ENCODE assay signal across 8 mouse cellular contexts in genomic region chr12:11266282-11266985, GRCm38 (mm10). TPM values are rescaled to one million over a fixed set of nuclear protein-coding genes. Genes with fewer than 3 reads are reported as not detected.
DNase-seq lines count a peak whose midpoint lies in the region; ATAC-seq and TF ChIP-seq lines count a peak whose summit lies in the region.

No protein-coding gene starts in this region.

- no peaks in the 10 kb centered on the region for H3K9me3 ChIP-seq in kidney, embryonic 14.5 days (ENCODE audit: control insufficient read depth, low read length)
- H3K9me3 ChIP-seq in MEL (replicated peaks; ENCODE audit: insufficient read depth, low read length), result no peaks in the 10 kb centered on the region
- no peaks in the 10 kb centered on the region for H3K9me3 ChIP-seq in embryonic facial prominence, embryonic 15.5 days (replicated peaks)
- no peaks in the 10 kb centered on the region for H3K9me3 ChIP-seq in hindbrain, embryonic 10.5 days
- H3K9me3 ChIP-seq in liver, embryonic 16.5 days (replicated peaks; ENCODE audit: control insufficient read depth, low read length), result no peaks in the 10 kb centered on the region
- no peaks in the 10 kb centered on the region for H3K9me3 ChIP-seq in neural tube, embryonic 14.5 days (ENCODE audit: control insufficient read depth, low read length)

- peak overlapping the region; percentile 95 for H3K9ac ChIP-seq in kidney, embryonic 14.5 days (ENCODE audit: low read depth, low read length)
- H3K9ac ChIP-seq in MEL (ENCODE audit: control insufficient read depth, low read depth, low read length, poor library complexity, severe bottlenecking), result peak overlapping the region; percentile 99
- H3K9ac ChIP-seq in embryonic facial prominence, embryonic 15.5 days, result peak overlapping the region; percentile 81
- H3K9ac ChIP-seq in liver, embryonic 16.5 days (ENCODE audit: low read depth, low read length), result peak overlapping the region; percentile 97
- H3K9ac ChIP-seq in neural tube, embryonic 14.5 days (replicated peaks; ENCODE audit: low read depth, low read length), result peak overlapping the region; percentile 88

- no peak for DNase-seq in kidney, adult 18-20 months
- peak; percentile 52 for DNase-seq in MEL (ENCODE audit: low read depth, low spot score)
- no peak for DNase-seq in hindbrain, embryonic 10.5 days (ENCODE audit: low spot score)
- no peak for DNase-seq in natural killer cell, adult 2 months (ENCODE audit: low spot score in 2 of 2)

- ATAC-seq in kidney, embryonic 14.5 days (ENCODE audit: low FRiP score, low TSS enrichment), result peak; percentile 67
- peak; percentile 69 for ATAC-seq in embryonic facial prominence, embryonic 15.5 days (ENCODE audit: insufficient number of reproducible peaks, low FRiP score, low TSS enrichment, low read depth)
- ATAC-seq in liver, embryonic 16.5 days (ENCODE audit: low read depth), result peak; percentile 58
- ATAC-seq in neural tube, embryonic 14.5 days (ENCODE audit: low read depth), result peak; percentile 75

- under 1% methylated on average over 34 of the region's 51 CpGs for WGBS in kidney, embryonic 14.5 days
- 0% methylated on average over 45 of the region's 51 CpGs for WGBS in embryonic facial prominence, embryonic 15.5 days
- WGBS in hindbrain, embryonic 10.5 days, result under 1% methylated on average over 51 of the region's 51 CpGs
- under 1% methylated on average over 48 of the region's 51 CpGs for WGBS in liver, embryonic 16.5 days (ENCODE audit: insufficient replicate concordance)
- WGBS in neural tube, embryonic 14.5 days, result under 1% methylated on average over 46 of the region's 51 CpGs

- no peak for TF ChIP-seq POLR2A in MEL (IDR thresholded peaks at IDR 0.05; ENCODE audit: control insufficient read depth in 1 of 2, insufficient read depth in 1 of 2, low read depth in 1 of 2, low read length in 2 of 2, poor library complexity in 1 of 2)

- H3K79me2 ChIP-seq in MEL (ENCODE audit: control insufficient read depth, insufficient read depth, low read length, poor library complexity), result peaks cover 53% of the 10 kb centered on the region

- H3K27ac ChIP-seq in kidney, embryonic 14.5 days (ENCODE audit: low read depth, low read length), result peak overlapping the region; percentile 94
- peak overlapping the region; percentile 61 for H3K27ac ChIP-seq in MEL (ENCODE audit: control insufficient read depth, low read depth, low read length)
- peak overlapping the region; percentile 93 for H3K27ac ChIP-seq in embryonic facial prominence, embryonic 15.5 days (replicated peaks)
- peak overlapping the region; percentile 97 for H3K27ac ChIP-seq in hindbrain, embryonic 10.5 days
- peak overlapping the region; percentile 97 for H3K27ac ChIP-seq in liver, embryonic 16.5 days (ENCODE audit: low read length)
- peak overlapping the region; percentile 87 for H3K27ac ChIP-seq in neural tube, embryonic 14.5 days (ENCODE audit: low read depth, low read length)

- no peak for TF ChIP-seq CTCF in MEL (IDR thresholded peaks at IDR 0.05 in 2 of 3, conservative IDR thresholded peaks at IDR 0.05 in 1 of 3; ENCODE audit: control insufficient read depth in 1 of 3, insufficient read depth in 1 of 3, low read depth in 2 of 3, low read length in 3 of 3, poor library complexity in 1 of 3, severe bottlenecking in 1 of 3)

- no peaks in the 10 kb centered on the region for H3K27me3 ChIP-seq in kidney, embryonic 14.5 days (ENCODE audit: control insufficient read depth, insufficient read depth, low read length)
- no peaks in the 10 kb centered on the region for H3K27me3 ChIP-seq in MEL (ENCODE audit: control insufficient read depth in 1 of 2, insufficient read depth in 2 of 2, low read length in 2 of 2)
- H3K27me3 ChIP-seq in embryonic facial prominence, embryonic 15.5 days, result no peaks in the 10 kb centered on the region
- H3K27me3 ChIP-seq in hindbrain, embryonic 10.5 days (ENCODE audit: insufficient read depth, poor library complexity, severe bottlenecking), result no peaks in the 10 kb centered on the region
- H3K27me3 ChIP-seq in liver, embryonic 16.5 days (ENCODE audit: control insufficient read depth, insufficient read depth, low read depth, low read length), result no peaks in the 10 kb centered on the region
- H3K27me3 ChIP-seq in neural tube, embryonic 14.5 days (ENCODE audit: control insufficient read depth, insufficient read depth, low read length), result no peaks in the 10 kb centered on the region

- TF ChIP-seq EP300 in MEL (IDR thresholded peaks at IDR 0.05; ENCODE audit: low read depth in 1 of 2, low read length in 2 of 2), result no peak

- H3K4me2 ChIP-seq in kidney, embryonic 14.5 days (replicated peaks; ENCODE audit: low read depth, low read length), result peak overlapping the region; percentile 60
- peak overlapping the region; percentile 65 for H3K4me2 ChIP-seq in embryonic facial prominence, embryonic 15.5 days (replicated peaks)
- peak overlapping the region; percentile 84 for H3K4me2 ChIP-seq in liver, embryonic 16.5 days (ENCODE audit: low read depth, low read length)
- peak overlapping the region; percentile 86 for H3K4me2 ChIP-seq in neural tube, embryonic 14.5 days (ENCODE audit: low read depth, low read length)

- TF ChIP-seq RAD21 in MEL (IDR thresholded peaks at IDR 0.05; ENCODE audit: low read depth, low read length), result no peak

- H3K4me1 ChIP-seq in kidney, embryonic 14.5 days (ENCODE audit: control insufficient read depth, insufficient read depth, low read length), result peaks cover 9% of the 10 kb centered on the region
- H3K4me1 ChIP-seq in MEL (ENCODE audit: control insufficient read depth in 1 of 2, insufficient read depth in 2 of 2, low read length in 2 of 2), result peaks cover 10 to 14% of the 10 kb centered on the region in 2 experiments
- H3K4me1 ChIP-seq in embryonic facial prominence, embryonic 15.5 days, result peaks cover 23% of the 10 kb centered on the region
- peaks cover 27% of the 10 kb centered on the region for H3K4me1 ChIP-seq in hindbrain, embryonic 10.5 days (replicated peaks)
- H3K4me1 ChIP-seq in liver, embryonic 16.5 days (ENCODE audit: control insufficient read depth, low read depth, low read length), result peaks cover 13% of the 10 kb centered on the region
- peaks cover 27% of the 10 kb centered on the region for H3K4me1 ChIP-seq in neural tube, embryonic 14.5 days (ENCODE audit: control insufficient read depth, insufficient read depth, low read length)

- H3K4me3 ChIP-seq in kidney, embryonic 14.5 days (ENCODE audit: low read length), result peak overlapping the region; percentile 86
- H3K4me3 ChIP-seq in MEL (ENCODE audit: control insufficient read depth in 1 of 2, insufficient read depth in 1 of 2, low read depth in 2 of 2, low read length in 2 of 2), result peak overlapping the region; percentile 87 to 97
- peak overlapping the region; percentile 91 for H3K4me3 ChIP-seq in embryonic facial prominence, embryonic 15.5 days (replicated peaks)
- H3K4me3 ChIP-seq in hindbrain, embryonic 10.5 days, result peak overlapping the region; percentile 90
- H3K4me3 ChIP-seq in liver, embryonic 16.5 days (ENCODE audit: low read depth, low read length), result peak overlapping the region; percentile 80
- peak overlapping the region; percentile 90 for H3K4me3 ChIP-seq in neural tube, embryonic 14.5 days (ENCODE audit: low read depth, low read length)

- H3K36me3 ChIP-seq in kidney, embryonic 14.5 days (ENCODE audit: control insufficient read depth, insufficient read depth, low read length), result no peaks in the 10 kb centered on the region
- peaks cover 2 to 42% of the 10 kb centered on the region in 2 experiments; a peak in 3 of 4 replicates for H3K36me3 ChIP-seq in MEL (ENCODE audit: control insufficient read depth in 1 of 2, insufficient read depth in 2 of 2, low read length in 2 of 2)
- H3K36me3 ChIP-seq in embryonic facial prominence, embryonic 15.5 days, result no peaks in the 10 kb centered on the region
- no peaks in the 10 kb centered on the region for H3K36me3 ChIP-seq in hindbrain, embryonic 10.5 days
- H3K36me3 ChIP-seq in liver, embryonic 16.5 days (ENCODE audit: control insufficient read depth, insufficient read depth), result no peaks in the 10 kb centered on the region
- H3K36me3 ChIP-seq in neural tube, embryonic 14.5 days (ENCODE audit: control insufficient read depth, insufficient read depth, low read length), result no peaks in the 10 kb centered on the region

RNA-seq across cellular contexts. Expression of gene Smc6, which starts 0.7 kb away (rescaled TPM):
- 127 and 141 TPM in 2 replicates for polyA plus RNA-seq in kidney, embryonic 14.5 days (2014; fragmentation: Nextera tagmentation; extraction: Ambion mirVana)
- 46.7 and 54.7 TPM in 2 replicates for total RNA-seq in MEL (2012; rRNA removed)
- 100 to 1,000 TPM in 1 of 2 experiments, 10 to 100 TPM in 1; 63.3 to 170 TPM for polyA plus RNA-seq in MEL (2012; ENCODE audit: insufficient read depth in 1 of 2, insufficient read length in 2 of 2, low read depth in 1 of 2, low replicate concordance in 2 of 2, missing spikeins in 1 of 2)
- 148 and 172 TPM in 2 replicates for polyA plus RNA-seq in embryonic facial prominence, embryonic 15.5 days (2015; fragmentation: Nextera tagmentation; extraction: Ambion mirVana)
- polyA plus RNA-seq in hindbrain, embryonic 10.5 days (2016; fragmentation: Nextera tagmentation; extraction: Ambion mirVana), result 76.1 and 118 TPM in 2 replicates
- 61.6 and 62.1 TPM in 2 replicates for polyA plus RNA-seq in liver, embryonic 16.5 days (2015; fragmentation: Nextera tagmentation; extraction: Ambion mirVana)
- polyA plus RNA-seq in neural tube, embryonic 14.5 days (2014; fragmentation: Nextera tagmentation; extraction: Ambion mirVana), result 91.7 and 96.9 TPM in 2 replicates

RNA-seq across cellular contexts. Expression of gene Gen1, which starts 0.8 kb away (rescaled TPM):
- 12.7 and 18.2 TPM in 2 replicates for polyA plus RNA-seq in kidney, embryonic 14.5 days (2014; fragmentation: Nextera tagmentation; extraction: Ambion mirVana)
- total RNA-seq in MEL (2012; rRNA removed), result 11.9 and 15.0 TPM in 2 replicates
- 10 to 100 TPM in 1 of 2 experiments, not detected in 1; 10.7 TPM for polyA plus RNA-seq in MEL (2012; ENCODE audit: insufficient read depth in 1 of 2, insufficient read length in 2 of 2, low read depth in 1 of 2, low replicate concordance in 2 of 2, missing spikeins in 1 of 2)
- 5.8 and 6.4 TPM in 2 replicates for polyA plus RNA-seq in embryonic facial prominence, embryonic 15.5 days (2015; fragmentation: Nextera tagmentation; extraction: Ambion mirVana)
- 10.1 and 16.5 TPM in 2 replicates for polyA plus RNA-seq in hindbrain, embryonic 10.5 days (2016; fragmentation: Nextera tagmentation; extraction: Ambion mirVana)
- polyA plus RNA-seq in liver, embryonic 16.5 days (2015; fragmentation: Nextera tagmentation; extraction: Ambion mirVana), result 8.0 and 8.4 TPM in 2 replicates
- polyA plus RNA-seq in neural tube, embryonic 14.5 days (2014; fragmentation: Nextera tagmentation; extraction: Ambion mirVana), result 1.1 and 1.6 TPM in 2 replicates

RNA-seq across cellular contexts. Expression of gene Msgn1, which starts 57.7 kb away (rescaled TPM):
- polyA plus RNA-seq in kidney, embryonic 14.5 days (2014; fragmentation: Nextera tagmentation; extraction: Ambion mirVana), result not detected in 2 replicates
- total RNA-seq in MEL (2012; rRNA removed), result not detected in 2 replicates
- polyA plus RNA-seq in MEL (2012; ENCODE audit: insufficient read depth in 1 of 2, insufficient read length in 2 of 2, low read depth in 1 of 2, low replicate concordance in 2 of 2, missing spikeins in 1 of 2), result not detected
- not detected in 2 replicates for polyA plus RNA-seq in embryonic facial prominence, embryonic 15.5 days (2015; fragmentation: Nextera tagmentation; extraction: Ambion mirVana)
- not detected in 2 replicates for polyA plus RNA-seq in hindbrain, embryonic 10.5 days (2016; fragmentation: Nextera tagmentation; extraction: Ambion mirVana)
- polyA plus RNA-seq in liver, embryonic 16.5 days (2015; fragmentation: Nextera tagmentation; extraction: Ambion mirVana), result not detected in 2 replicates
- polyA plus RNA-seq in neural tube, embryonic 14.5 days (2014; fragmentation: Nextera tagmentation; extraction: Ambion mirVana), result not detected in 2 replicates
